14 mouse cellular contexts compared by ENCODE assay signal in the genomic region with DNA sequence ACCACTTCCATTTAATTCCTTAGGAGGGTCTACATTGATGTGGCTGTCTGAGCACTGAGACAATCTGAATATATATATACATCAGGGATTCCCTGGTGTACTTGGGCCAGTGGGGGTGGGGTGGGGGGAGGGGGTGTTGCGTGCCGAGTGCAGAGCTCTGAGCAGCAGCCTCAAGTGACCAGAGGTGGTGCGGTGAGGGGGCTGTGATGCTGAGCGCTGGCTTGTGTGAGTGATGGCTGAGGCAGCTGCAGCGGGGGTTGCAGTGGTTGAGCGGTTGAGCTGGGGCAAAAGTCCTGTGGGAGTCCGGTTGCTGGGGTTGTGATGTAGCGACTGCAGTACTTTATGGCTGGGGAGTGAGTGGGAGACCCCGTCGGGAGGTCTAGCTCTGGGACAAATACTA. TPM values are rescaled to one million over a fixed set of nuclear protein-coding genes. Genes with fewer than 3 reads are reported as not detected.
DNase-seq lines count a peak whose midpoint lies in the region; ATAC-seq lines count a peak whose summit lies in the region.
"Had no signal": no experiment of that assay in that cellular context is flagged by ENCODE, and none has a peak within 500 bp of the region (broad histone marks: within the 10 kb centered on the region; RNA-seq: fewer than 3 reads in every experiment).

No protein-coding gene starts in this region.

- H3K36me3 ChIP-seq in limb, embryonic 10.5 days: no peaks in the 10 kb centered on the region
- H3K36me3 ChIP-seq in heart, embryonic 11.5 days (ENCODE audit: control insufficient read depth, insufficient read depth, low read length): no peaks in the 10 kb centered on the region
- H3K36me3 ChIP-seq: embryonic facial prominence, embryonic 12.5 days; G1E; heart, embryonic 15.5 days; stomach, embryonic 15.5 days had no signal

- peaks cover 4% of the 10 kb centered on the region for H3K4me1 ChIP-seq in limb, embryonic 10.5 days
- no peaks in the 10 kb centered on the region for H3K4me1 ChIP-seq in heart, embryonic 11.5 days (ENCODE audit: control insufficient read depth, insufficient read depth, low read length)
- H3K4me1 ChIP-seq: embryonic facial prominence, embryonic 12.5 days; heart, embryonic 15.5 days; stomach, embryonic 15.5 days had no signal

- H3K9me3 ChIP-seq in limb, embryonic 10.5 days (replicated peaks): no peaks in the 10 kb centered on the region
- H3K9me3 ChIP-seq in heart, embryonic 11.5 days (replicated peaks; ENCODE audit: control insufficient read depth, low read length): no peaks in the 10 kb centered on the region
- H3K9me3 ChIP-seq: embryonic facial prominence, embryonic 12.5 days; G1E; heart, embryonic 15.5 days; stomach, embryonic 15.5 days had no signal

- no peak overlapping the region for H3K27ac ChIP-seq in limb, embryonic 10.5 days
- no peak overlapping the region for H3K27ac ChIP-seq in heart, embryonic 11.5 days (ENCODE audit: low read depth, low read length)
- H3K27ac ChIP-seq: embryonic facial prominence, embryonic 12.5 days; heart, embryonic 15.5 days; stomach, embryonic 15.5 days had no signal

- H3K9ac ChIP-seq in heart, embryonic 11.5 days (ENCODE audit: low read depth, low read length): no peak overlapping the region
- H3K9ac ChIP-seq: embryonic facial prominence, embryonic 12.5 days; heart, embryonic 15.5 days; liver, postnatal 0 days; stomach, embryonic 15.5 days had no signal

- no peak overlapping the region for H3K4me3 ChIP-seq in limb, embryonic 10.5 days
- no peak overlapping the region for H3K4me3 ChIP-seq in heart, embryonic 11.5 days (ENCODE audit: low read depth, low read length)
- H3K4me3 ChIP-seq: embryonic facial prominence, embryonic 12.5 days; heart, embryonic 15.5 days; stomach, embryonic 15.5 days had no signal

- DNase-seq in ES-CJ7 (ENCODE audit: low read depth, low spot score): peak; percentile 51
- DNase-seq in embryo, embryonic 11 days: peak; percentile 39
- DNase-seq in limb, embryonic 10.5 days (ENCODE audit: low spot score): peak; percentile 41
- DNase-seq in neural tube, embryonic 10.5 days (ENCODE audit: extremely low spot score, low spot score): peak; percentile 32
- no peak for DNase-seq in testis, postnatal 10 days (ENCODE audit: low spot score)
- DNase-seq in thymus, postnatal 4 days: no peak
- DNase-seq: kidney, adult 18-20 months; liver, postnatal 0 days; right cerebral cortex, adult 18-20 months had no signal

- H3K27me3 ChIP-seq in limb, embryonic 10.5 days (ENCODE audit: low read depth, poor library complexity, severe bottlenecking): no peaks in the 10 kb centered on the region
- no peaks in the 10 kb centered on the region for H3K27me3 ChIP-seq in heart, embryonic 11.5 days (ENCODE audit: control insufficient read depth, insufficient read depth, low read length)
- H3K27me3 ChIP-seq: embryonic facial prominence, embryonic 12.5 days; heart, embryonic 15.5 days; stomach, embryonic 15.5 days had no signal

- ATAC-seq in heart, embryonic 11.5 days (replicated peaks; ENCODE audit: insufficient number of reproducible peaks, low FRiP score, low TSS enrichment): no peak
- ATAC-seq: liver, postnatal 0 days had no signal

- no peak overlapping the region for H3K4me2 ChIP-seq in heart, embryonic 11.5 days
- H3K4me2 ChIP-seq: embryonic facial prominence, embryonic 12.5 days; heart, embryonic 15.5 days; stomach, embryonic 15.5 days had no signal

- 14% methylated on average over 10 of the region's 10 CpGs for WGBS in limb, embryonic 10.5 days
- 10% methylated on average over 10 of the region's 10 CpGs for WGBS in heart, embryonic 11.5 days (ENCODE audit: insufficient replicate concordance)

RNA-seq across cellular contexts. Expression of a gene that starts 10.7 kb away (rescaled TPM):
- polyA plus RNA-seq in limb, embryonic 10.5 days (2016; fragmentation: Nextera tagmentation; extraction: Ambion mirVana): not detected in 2 replicates
- polyA plus RNA-seq in heart, embryonic 11.5 days (2014; fragmentation: Nextera tagmentation; extraction: Ambion mirVana): not detected in 2 replicates
- polyA plus RNA-seq: embryonic facial prominence, embryonic 12.5 days; G1E; heart, embryonic 15.5 days had no signal

RNA-seq across cellular contexts. Expression of a gene that starts 16.9 kb away (rescaled TPM):
- 0.99 and 1.0 TPM in 2 replicates for polyA plus RNA-seq in limb, embryonic 10.5 days (2016; fragmentation: Nextera tagmentation; extraction: Ambion mirVana)
- 0.21 TPM in 1 of 2 replicates, not detected in the other for polyA plus RNA-seq in heart, embryonic 11.5 days (2014; fragmentation: Nextera tagmentation; extraction: Ambion mirVana)
- polyA plus RNA-seq: G1E; heart, embryonic 15.5 days; liver, postnatal 0 days; stomach, embryonic 15.5 days had no signal

RNA-seq across cellular contexts. Expression of a gene that starts 36.1 kb away (rescaled TPM):
- polyA plus RNA-seq in limb, embryonic 10.5 days (2016; fragmentation: Nextera tagmentation; extraction: Ambion mirVana): 0.21 TPM in 1 of 2 replicates, not detected in the other
- polyA plus RNA-seq in heart, embryonic 11.5 days (2014; fragmentation: Nextera tagmentation; extraction: Ambion mirVana): 0.23 and 0.37 TPM in 2 replicates
- polyA plus RNA-seq: G1E had no signal

RNA-seq across cellular contexts. Expression of a gene that starts 44.4 kb away (rescaled TPM):
- 13.3 and 15.4 TPM in 2 replicates for polyA plus RNA-seq in limb, embryonic 10.5 days (2016; fragmentation: Nextera tagmentation; extraction: Ambion mirVana)
- polyA plus RNA-seq in heart, embryonic 11.5 days (2014; fragmentation: Nextera tagmentation; extraction: Ambion mirVana): 8.0 TPM in 2 replicates

RNA-seq across cellular contexts. Expression of a gene that starts 48.0 kb away (rescaled TPM):
- polyA plus RNA-seq in limb, embryonic 10.5 days (2016; fragmentation: Nextera tagmentation; extraction: Ambion mirVana): 21.3 and 21.6 TPM in 2 replicates
- 4.2 and 5.1 TPM in 2 replicates for polyA plus RNA-seq in heart, embryonic 11.5 days (2014; fragmentation: Nextera tagmentation; extraction: Ambion mirVana)

Comparison
In these comparisons a context has a peak if more than half of its experiments do, and no peak if none do; other contexts are left out.
1. DNase-seq: peak in ES-CJ7 (single experiment), embryo, embryonic 11 days (single experiment), limb, embryonic 10.5 days (single experiment) and neural tube, embryonic 10.5 days (single experiment); none in testis, postnatal 10 days (single experiment) and thymus, postnatal 4 days (single experiment).